Mouse (Mus musculus) stomach, adult 2 months (tissue): ENCODE results near the gene Lrrc63. TPM values are rescaled to one million over a fixed set of nuclear protein-coding genes. Genes with fewer than 3 reads are reported as not detected.

Experiments
- polyA plus RNA-seq: library from polyadenylated mRNA; depleted of rRNA; stranded (reverse); fragments of >200 nt; gene quantifications from 2 replicates; pipeline ENCODE4 v1.2.3, GENCODE M21; 2012; rRNA removed

Gene Lrrc63
- polyA plus RNA-seq = 0.04 TPM in 1 of 2 replicates, not detected in the other

DNA sequence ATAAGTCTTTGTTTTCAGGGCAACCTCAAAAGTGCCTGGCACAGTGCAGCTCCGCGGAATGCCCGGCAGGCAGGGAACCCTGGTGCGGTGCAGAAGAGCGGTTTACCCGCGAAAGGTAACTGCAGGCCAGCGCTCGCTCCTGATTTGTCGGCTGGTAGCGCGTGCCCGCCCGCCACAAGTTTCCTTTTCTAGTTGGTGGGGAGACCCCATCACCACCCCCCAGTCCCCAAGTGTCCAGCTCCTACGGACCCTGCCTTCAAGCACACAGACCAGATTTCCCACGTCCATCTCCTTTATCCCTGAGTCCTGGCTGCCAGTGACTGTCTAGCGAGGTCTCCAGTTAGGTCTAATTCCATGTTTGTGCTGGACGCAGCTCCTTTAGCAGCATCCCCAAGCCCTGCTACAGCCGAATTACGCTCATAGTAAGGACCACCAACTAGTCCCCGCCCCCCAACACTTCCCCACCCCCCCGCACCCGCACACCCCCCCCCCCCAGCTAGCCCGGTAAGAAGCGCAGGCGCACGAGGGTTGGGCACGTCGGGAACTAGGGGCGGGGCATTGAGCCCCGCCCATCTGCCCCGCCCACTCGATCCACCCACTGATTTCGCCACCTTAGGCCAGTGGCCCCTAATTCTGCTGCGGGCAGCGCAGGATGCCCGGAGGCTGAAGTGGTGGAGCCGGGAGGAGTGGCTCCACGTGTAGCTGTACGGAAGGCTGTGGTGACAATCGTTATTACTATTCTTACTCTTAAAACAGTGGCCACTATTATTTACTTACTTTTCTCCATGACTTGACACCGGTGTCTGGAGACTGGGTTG is at the start of gene Lrrc63, which contains the start of gene Lcp1:
Gene Lrrc63 (minus strand): TSS at position 381 of the 818 bp plus-strand sequence.
Gene Lcp1 (plus strand): TSS at position 601 of the 818 bp plus-strand sequence.

Other genes with a start within 250 kb of the Lrrc63 start
- gene Lrch1, start 183.0 kb downstream of the Lrrc63 start, polyA plus RNA-seq = 3.9 and 4.5 TPM in 2 replicates
- gene Rubcnl, start 114.9 kb downstream of the Lrrc63 start, polyA plus RNA-seq = 0.12 and 0.14 TPM in 2 replicates
- gene Lcp1, start 220 bp upstream of the Lrrc63 start, polyA plus RNA-seq = 1.7 and 2.7 TPM in 2 replicates
- gene Cpb2, start 111.4 kb upstream of the Lrrc63 start, polyA plus RNA-seq = 0.08 and 0.16 TPM in 2 replicates
- gene Zc3h13, start 153.5 kb upstream of the Lrrc63 start, polyA plus RNA-seq = 1.3 and 3.5 TPM in 2 replicates